Mouse (Mus musculus) gastrocnemius, postnatal 4 days (tissue): ENCODE data around the gene Rere. TPM values are rescaled to one million over a fixed set of nuclear protein-coding genes. Genes with fewer than 3 reads are reported as not detected.
"Not testable (repeated sequence)": the region's sequence is repeated elsewhere in the genome, so short reads cannot be mapped to it uniquely, and the experiment has no call there.

Source experiments
- DNase-seq, 2 experiments: peaks; one replicate each; pipeline ENCODE4 v3.0.0; 2021 to 2022; ENCODE audit warnings: low spot score in 2 of 2, mixed read lengths in 2 of 2
- total RNA-seq, 2 experiments: library from RNA; stranded (reverse); gene quantifications; 2 replicates each; pipeline ENCODE4 v1.2.3; 2021

Rere gene
- total RNA-seq, 2 experiments from 2014 or later = 68.1 to 70.3 TPM

GRCm38 (mm10) chr4:150456886-150457285, 175.4 kb downstream of the Rere start:
- DNase-seq = no peak

- no peak for DNase-seq
Observed at GRCm38 (mm10) chr4:150457353-150457752, 175.9 kb downstream of the Rere start.

- DNase-seq = no peak
Observed at GRCm38 (mm10) chr4:150457771-150458170, 176.3 kb downstream of the Rere start.

GRCm38 (mm10) chr4:150459022-150459794, 177.8 kb downstream of the Rere start:
- no peak for DNase-seq

GRCm38 (mm10) chr4:150460451-150460850, 179.0 kb downstream of the Rere start:
- DNase-seq = no peak

GRCm38 (mm10) chr4:150461011-150461410, 179.6 kb downstream of the Rere start:
- no peak for DNase-seq

- no peak for DNase-seq
Observed at GRCm38 (mm10) chr4:150461427-150462189, 180.2 kb downstream of the Rere start.

GRCm38 (mm10) chr4:150462367-150462766, 180.9 kb downstream of the Rere start:
- DNase-seq = peak in 1 of 2 experiments; percentile 48

- DNase-seq = peak; percentile 35 to 59
Observed at GRCm38 (mm10) chr4:150465759-150466158, 184.3 kb downstream of the Rere start.

GRCm38 (mm10) chr4:150469274-150469673, 187.8 kb downstream of the Rere start:
- no peak for DNase-seq

- no peak for DNase-seq
Observed at GRCm38 (mm10) chr4:150470674-150471328, 189.4 kb downstream of the Rere start.

GRCm38 (mm10) chr4:150472751-150473436, 191.4 kb downstream of the Rere start:
- DNase-seq = no peak

GRCm38 (mm10) chr4:150473437-150474070, 192.1 kb downstream of the Rere start:
- DNase-seq = no peak

GRCm38 (mm10) chr4:150474086-150474485, 192.6 kb downstream of the Rere start:
- no peak for DNase-seq

GRCm38 (mm10) chr4:150476258-150476657, 194.8 kb downstream of the Rere start:
- no peak for DNase-seq

GRCm38 (mm10) chr4:150478006-150478405, 196.6 kb downstream of the Rere start:
- no peak for DNase-seq

- not testable (repeated sequence) for DNase-seq
Observed at GRCm38 (mm10) chr4:150483081-150483480, 201.6 kb downstream of the Rere start.

- DNase-seq = no peak
Observed at GRCm38 (mm10) chr4:150486097-150486496, 204.7 kb downstream of the Rere start.

GRCm38 (mm10) chr4:150487109-150487508, 205.7 kb downstream of the Rere start:
- DNase-seq = no peak

- peak in 1 of 2 experiments; percentile 73 for DNase-seq
Observed at GRCm38 (mm10) chr4:150488096-150488748, 206.8 kb downstream of the Rere start.
